Mouse (Mus musculus) erythroid progenitor cell, adult 5-6 weeks (primary cell): Measurements from ENCODE around the gene Cisd3. TPM values are rescaled to one million over a fixed set of nuclear protein-coding genes. Genes with fewer than 3 reads are reported as not detected.

Experiments
- ATAC-seq: replicated peaks from 2 replicates; pipeline ENCODE4 v1.8.0; 2016; ENCODE audit warnings: moderate number of reproducible peaks, mild to moderate bottlenecking, moderate TSS enrichment, inconsistent platforms; ENCODE audit not compliant: poor library complexity, low FRiP score, severe bottlenecking
- total RNA-seq, 2 experiments: library from RNA; stranded (forward) in 1 of 2; stranded (reverse) in 1 of 2; fragments of 150-400 nt in 1 of 2; fragments of 186-747, 209-891 nt in 1 of 2; gene quantifications; 2 replicates each; pipeline versions ENCODE4 v1.2.3 to v1.2.4; 2015 to 2017; ENCODE audit warnings: low replicate concordance in 2 of 2

Gene Cisd3
- total RNA-seq, 2 experiments from 2014 or later, result 6.3 TPM; not detected in 1

DNA sequence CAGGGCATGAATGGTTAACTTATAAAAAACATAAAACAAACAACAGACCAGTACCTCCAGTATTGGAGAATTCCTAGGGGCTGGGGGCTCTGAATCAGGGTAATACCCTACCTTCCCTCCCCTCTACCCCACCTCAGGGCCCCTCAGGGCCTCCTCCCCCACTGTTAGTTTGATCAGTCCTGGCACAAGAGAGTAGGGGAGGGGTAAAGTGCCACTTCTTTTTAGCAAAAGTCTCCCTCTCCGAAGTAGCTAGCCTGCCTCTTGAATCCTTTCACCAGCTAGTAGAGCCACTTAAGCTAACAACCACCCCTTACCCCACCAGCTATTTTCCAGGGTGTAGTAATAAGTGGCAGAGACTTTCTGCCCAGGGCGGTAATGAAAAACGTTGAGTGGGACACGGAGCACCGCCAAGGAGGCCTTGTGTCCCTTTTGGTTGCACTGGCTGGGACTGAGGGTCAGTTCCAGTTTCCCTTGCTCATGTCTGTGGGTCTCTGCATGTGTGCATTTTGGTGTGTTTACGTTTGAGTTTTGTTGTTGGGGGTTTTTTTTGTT, 3.0 kb upstream of the Cisd3 start:
- no peak for ATAC-seq

DNA sequence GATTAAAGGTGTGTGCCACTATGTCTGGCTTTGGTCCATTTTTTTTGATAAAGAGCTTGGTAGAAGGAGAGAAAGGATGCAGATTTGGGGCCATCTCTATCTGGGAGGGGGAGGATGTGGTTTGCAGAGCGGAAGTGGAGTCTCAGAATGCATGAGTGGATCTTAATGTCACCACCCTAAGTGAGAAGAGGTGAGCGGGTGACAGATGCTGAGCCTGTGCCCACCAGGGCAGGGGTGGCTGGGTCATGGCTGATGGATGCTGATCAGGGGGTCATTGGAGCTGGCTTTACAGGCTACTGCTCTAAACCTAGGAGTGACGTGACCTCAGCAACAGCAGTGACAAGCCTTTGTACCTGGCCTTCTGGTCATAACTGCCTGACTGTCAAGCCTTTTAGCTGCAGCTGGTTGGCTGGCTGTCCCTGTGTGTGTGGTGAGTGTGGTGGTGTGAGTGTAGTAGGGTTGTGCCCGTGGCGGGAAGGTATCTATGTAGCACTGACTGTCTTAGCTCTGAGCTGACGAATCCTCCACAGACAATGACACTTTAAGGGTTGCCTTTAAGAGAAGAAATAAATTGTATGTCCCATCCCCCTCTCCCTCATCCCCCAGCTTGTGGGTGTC, 1.5 kb upstream of the Cisd3 start:
- ATAC-seq, result no peak

DNA sequence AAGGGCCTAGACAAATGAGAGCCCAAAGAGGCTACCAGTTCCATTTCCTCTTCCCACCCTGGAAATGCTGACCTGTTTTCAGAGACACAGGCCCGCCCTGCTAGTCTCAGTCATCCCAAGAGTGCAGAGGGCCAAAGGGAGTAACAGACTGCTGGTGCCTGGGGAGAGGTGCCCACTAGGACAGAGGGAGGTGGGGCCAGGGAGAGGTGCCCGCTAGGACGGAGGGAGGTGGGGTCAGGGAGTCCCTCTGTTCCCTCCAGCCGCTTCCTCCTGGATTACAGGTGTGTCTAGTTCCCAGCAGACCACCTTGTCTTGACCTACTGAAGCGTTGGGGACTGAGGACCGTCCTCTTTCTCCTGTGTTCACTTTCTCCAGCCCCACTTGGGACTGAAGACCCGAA, 860 bp upstream of the Cisd3 start:
- ATAC-seq, result no peak

DNA sequence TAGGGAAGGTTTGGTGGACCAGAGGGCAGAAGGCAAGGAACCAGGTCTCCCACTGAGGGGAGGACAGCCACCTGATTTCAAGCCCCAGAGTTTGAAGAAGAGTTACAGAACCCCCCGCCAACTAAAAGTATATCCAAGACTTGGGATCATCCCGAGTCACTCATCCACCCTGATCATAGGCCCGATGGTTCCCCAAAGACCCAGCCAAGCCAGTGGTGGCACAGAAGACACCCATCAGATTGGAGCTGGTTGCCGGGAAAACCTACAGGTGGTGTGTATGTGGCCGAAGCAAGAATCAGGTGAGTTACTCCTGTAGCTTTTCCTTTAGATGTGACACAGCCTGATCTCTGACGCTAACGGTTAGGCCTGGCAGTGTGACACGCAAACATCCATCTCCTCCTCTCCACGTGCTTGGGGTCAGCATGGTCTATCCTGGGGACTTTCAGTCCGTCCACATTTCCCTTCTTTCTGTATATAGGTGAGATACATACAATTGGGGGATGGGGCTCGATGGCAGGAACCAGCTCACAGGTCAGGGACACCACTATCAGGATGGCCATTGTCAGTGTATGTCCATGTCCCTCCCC, 789 bp downstream of the Cisd3 start:
- ATAC-seq, result no peak

DNA sequence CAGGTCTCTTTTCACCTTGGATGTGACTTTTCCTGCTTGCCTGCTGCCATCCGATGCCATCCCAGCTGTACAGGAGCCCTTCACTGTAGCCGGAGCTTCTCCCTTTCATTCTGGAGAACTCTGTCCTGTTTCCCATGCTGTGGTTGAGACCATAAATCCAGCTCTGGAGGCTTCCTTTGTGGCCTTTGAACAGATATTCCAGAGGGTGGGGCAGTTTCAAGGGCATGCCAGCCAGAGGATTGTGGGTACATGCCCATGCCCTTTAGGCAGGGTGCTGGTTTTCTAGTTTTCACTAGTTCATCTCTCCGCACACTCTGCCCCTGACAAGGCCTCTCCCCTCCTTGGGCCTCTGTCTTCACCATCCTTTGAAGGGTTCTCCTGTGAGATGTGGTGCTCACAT, 1.4 kb downstream of the Cisd3 start:
- no peak for ATAC-seq

DNA sequence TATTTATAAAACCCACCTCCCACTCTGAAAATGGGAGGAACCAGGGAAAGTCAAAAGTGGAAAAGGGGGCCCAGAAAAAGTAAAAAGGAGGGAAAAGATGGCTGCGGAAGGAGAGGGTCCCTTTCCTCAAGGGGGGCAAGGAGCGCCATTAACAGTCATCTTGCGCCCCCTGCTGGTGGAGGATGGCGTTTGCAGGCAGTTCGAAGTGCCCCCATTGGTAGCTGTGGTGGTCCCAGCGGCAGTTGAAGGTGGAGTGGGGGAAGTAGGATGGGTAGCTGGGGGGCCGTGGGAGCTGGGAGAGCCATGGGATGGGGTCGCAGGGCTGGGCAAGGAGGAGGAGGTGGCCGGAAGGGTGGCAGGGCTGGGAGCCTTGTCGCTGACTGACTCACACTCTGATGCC, 4.2 kb downstream of the Cisd3 start:
- 0 out of 2 replicates have a peak, but pooled peaks have one; percentile 8 for ATAC-seq

DNA sequence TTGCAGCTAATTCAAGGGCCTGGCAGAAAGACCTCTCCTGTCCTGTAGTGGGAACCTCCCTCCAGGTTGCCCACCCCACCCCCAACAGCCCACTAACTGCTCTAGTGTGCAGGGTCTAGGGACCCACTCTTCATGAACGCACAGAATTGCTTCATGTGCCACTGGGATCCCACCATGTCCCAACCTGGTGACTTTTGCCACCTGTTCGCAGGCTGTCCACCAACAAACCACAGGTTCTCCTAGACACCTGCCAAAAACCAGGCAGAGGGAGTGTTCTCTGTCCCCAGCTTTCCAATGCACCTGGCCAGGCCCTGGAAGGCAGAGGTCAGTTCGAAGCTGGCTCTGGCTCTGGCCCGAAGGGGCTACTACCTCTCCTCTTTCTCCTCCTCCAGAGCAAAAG, 8.8 kb downstream of the Cisd3 start:
- ATAC-seq, result no peak

DNA sequence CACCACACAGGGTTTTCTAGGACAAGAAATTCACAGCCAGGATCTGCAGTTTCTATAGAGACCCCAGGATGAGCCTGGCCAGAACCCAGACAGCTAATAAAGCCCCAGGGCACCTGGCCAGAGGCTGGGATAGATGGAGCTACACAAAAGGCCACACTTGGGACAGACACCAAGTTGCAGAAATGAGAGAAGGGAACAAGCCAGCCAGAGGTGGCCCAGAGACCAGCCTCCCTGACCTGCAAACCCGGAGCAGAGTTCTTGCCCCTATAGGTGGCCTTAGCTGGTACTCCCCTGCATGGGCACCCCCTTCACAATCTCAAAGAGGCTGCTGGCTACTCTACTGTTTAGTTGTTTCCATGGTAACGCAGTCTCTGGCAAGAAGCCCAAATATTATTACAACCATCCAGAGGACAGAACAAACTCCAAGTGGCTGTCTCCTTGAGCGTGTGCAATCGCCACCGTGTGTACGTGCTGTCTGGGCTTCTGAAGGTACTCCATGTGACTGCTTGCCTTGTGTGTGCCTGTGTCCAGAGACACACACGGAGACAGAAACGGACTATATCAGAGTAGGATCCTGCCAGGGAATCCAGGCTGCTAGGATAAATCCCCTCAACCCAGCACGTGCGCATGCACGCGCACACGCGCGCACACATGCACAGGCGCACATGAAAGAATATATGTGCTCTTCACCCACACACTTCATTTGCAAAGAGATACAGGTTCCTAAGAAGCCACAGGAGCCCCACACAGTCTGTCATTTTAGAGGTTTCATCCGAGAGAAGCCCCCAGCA, 9.5 kb downstream of the Cisd3 start:
- no peak for ATAC-seq

DNA sequence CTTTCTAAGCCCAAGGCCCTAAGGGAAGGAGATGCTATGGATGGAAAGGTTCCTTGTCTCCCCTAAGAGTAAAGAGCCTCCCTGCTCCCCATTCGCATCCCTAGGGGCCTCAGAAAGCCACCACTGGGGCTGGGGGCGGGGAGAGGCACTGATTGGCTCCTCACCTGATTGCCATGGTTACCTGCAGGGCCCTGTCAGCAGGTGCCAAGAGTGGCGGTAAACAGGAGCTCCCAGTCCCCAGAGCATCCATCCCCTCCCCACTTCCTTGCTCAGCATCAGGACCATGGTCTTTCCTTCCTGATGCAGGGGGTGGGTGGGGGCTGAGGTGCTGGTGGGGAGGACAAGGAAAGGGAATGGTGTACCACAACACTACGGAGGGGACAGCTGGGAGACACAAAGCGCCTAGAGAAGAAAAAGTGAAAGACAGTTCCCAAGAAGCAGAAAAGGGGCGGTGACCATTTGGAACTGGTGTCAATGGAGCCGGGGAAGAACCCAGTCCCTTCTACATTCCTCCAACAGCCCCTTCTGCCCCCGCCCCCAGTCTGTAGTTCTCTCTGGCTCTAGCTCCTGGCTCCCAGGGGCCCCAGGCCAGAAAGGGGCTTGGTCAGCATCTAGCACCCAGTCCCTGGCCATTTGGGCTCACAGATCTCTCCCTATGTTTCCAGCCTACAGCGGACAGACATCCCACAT, 10.2 kb downstream of the Cisd3 start:
- no peak for ATAC-seq

DNA sequence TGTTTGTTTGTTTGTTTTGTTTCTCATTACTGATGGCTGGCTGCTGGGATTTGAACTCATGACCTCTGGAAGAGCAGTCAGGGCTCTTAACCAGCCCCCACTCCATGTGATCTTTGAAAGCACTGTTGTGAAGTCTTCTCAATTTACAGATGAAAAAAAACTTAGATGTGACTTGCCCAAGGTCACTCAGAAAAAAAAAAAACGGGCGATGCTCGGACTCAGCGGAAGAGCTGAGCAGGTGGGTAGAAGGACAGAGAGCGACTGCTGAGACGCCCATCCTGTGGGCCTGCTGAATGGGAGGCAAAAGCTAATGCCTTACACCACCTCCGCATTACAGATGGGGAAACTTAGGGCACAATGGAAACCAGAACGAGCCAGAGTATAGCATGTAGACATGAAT, 11.0 kb downstream of the Cisd3 start:
- no peak for ATAC-seq

DNA sequence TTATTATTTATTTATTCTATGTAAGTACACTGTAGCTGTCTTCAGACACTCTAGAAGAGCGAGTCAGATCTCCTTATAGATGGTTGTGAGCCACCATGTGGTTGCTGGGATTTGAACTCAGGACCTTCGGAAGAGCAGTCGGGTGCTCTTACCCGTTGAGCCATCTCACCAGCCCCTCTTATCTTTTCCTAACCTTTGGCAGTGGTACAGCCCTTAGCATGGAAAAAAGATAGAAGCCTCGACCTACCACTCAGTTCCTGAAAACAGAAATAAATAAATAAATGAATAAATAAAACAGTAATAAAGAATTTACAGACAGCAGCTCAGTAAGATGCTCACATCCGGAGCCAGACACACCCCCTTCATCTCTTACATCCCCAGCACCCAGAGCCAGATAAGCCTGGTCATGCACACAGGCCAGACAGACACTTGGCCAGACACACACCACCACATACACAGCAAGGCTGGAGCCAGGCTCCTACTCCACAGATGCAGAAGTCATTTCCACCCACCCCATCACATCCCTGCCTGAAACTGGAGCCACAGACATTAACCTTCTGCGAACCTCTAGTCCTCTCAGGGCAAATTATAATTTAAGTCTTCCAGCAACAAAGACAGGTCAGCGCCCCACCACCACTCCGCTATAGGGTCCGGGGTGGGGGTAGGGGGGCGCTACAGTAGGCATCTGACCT, 11.7 kb downstream of the Cisd3 start:
- no peak for ATAC-seq

DNA sequence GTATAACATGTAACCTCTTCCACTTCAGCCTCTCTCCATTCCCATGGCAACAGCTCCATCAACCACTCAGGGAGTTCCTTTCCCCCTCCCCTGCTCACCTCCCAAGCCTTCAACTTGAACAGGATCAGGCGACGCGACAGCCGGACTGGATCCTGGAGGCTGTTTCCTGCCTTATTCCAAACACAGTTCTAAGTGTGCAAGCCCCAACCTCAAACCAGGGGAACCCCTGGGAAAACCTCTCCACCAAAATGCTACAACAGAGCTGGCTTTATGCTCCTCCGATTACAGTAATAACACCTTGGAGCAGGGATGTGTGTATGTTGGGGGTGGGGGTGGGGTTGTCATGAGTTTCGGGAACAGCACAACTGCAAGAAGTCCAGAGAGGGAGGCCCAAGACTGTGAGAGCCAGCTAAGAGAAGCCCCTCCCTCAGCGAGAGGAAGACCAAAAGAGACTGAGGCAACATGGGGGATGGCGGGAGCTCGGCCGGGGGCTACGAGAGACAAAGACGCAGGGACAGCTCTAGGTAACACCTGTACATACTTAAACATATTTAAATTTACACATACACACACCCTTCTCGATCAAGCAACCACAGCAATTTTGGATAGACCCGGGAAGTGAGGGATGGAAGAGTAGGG, 12.4 kb downstream of the Cisd3 start:
- no peak for ATAC-seq

DNA sequence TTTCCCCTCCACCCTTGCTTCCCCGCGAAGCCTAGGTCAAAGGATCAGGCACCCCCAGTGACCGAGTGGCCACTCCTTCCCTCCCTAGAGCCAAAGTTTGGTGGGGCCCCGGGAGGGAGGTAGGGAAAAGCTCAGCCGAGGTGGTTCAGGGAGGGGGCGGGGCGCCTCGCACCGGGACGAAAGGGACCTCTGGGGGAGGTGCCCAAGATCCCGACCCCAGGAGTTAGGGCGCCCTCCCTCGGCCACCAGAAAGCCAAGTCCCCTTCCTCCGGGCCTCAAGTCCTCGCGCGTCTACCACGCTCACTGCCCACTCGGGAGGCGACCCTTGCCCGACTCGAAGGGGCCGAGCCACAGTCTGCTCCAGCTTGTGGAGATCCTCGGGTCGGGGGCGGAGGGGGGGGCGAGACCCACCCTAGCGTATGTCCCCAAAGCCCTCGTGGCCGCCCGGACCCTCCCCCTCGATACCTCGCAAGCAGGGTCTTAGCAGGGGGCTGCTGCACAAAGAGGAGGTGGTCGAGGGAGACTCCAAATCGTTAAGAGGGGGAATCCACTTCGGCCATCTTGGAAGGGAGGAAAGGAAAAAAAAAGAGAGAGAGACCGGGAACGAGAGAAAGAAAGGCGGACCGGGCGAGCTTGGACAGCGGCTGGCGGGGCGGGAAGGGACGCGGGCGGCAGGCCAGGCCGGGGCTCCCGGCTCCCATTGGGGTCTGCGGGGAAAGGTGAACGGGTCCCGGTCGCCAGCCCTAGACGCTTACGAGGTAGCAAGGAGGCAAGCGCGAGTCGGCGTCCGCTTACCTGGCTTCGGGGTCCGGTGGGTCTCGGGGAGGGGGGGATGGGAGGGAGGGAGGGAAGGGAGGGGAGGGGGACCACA, 13.3 kb downstream of the Cisd3 start:
- ATAC-seq, result no peak

DNA sequence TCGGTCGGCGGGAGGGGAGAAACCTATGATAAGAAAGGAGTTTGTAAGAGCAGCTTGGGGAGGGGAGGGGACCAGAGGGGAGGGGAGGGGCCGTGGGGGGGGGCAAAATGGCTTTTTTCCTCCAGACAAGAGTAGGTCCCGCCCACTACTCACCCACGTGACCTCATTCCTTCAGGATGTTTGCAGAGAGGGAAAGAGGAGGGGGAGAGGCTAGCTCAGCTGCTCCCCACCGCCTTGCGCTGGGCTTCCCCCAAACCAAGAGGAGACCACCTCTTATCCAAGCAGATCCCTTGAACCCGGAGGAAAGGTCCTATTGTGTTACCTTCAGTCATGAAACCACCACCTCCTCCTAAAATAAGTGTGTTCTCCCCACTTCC, 14.0 kb downstream of the Cisd3 start:
- no peak for ATAC-seq

DNA sequence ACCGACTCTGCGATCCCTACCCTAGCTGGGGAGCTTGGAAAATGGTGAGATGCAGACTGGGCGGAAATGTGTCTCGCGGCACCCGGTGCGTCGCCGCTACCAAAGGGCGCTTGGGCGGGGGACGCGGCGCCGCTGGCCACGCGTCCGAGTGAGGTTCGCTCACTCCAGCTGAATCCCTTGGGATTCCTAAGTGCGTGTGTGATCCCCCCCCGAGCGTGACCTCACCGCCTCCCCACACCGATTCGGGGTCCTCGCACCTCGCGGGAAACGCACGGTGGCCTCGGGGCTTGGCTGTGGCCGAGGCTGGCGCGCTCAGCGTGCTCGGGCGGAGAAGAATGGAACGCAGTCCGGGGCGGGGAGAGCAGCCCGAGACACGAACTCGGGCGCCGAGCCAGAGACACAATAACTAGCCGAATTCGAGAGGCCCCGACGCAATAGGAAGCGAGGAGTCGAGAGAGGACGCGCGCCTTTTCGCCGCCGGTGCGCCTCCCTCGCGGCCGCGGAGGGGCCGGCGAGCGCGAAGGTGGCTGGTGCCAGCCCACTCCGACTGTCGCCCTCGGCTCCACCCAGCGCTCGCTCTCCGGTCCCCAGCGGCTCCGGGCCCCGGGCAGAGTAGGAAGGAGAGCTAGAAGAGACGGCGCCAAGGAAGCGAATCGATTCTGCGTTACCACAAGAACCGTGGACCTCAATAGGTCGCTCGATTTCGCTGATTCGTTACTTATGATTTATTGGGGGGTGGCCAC, 14.5 kb downstream of the Cisd3 start, which contains the start of gene Pcgf2:
Gene Pcgf2, minus strand, starts transcription at position 495 of the 743 bp plus-strand sequence.
- no peak for ATAC-seq

DNA sequence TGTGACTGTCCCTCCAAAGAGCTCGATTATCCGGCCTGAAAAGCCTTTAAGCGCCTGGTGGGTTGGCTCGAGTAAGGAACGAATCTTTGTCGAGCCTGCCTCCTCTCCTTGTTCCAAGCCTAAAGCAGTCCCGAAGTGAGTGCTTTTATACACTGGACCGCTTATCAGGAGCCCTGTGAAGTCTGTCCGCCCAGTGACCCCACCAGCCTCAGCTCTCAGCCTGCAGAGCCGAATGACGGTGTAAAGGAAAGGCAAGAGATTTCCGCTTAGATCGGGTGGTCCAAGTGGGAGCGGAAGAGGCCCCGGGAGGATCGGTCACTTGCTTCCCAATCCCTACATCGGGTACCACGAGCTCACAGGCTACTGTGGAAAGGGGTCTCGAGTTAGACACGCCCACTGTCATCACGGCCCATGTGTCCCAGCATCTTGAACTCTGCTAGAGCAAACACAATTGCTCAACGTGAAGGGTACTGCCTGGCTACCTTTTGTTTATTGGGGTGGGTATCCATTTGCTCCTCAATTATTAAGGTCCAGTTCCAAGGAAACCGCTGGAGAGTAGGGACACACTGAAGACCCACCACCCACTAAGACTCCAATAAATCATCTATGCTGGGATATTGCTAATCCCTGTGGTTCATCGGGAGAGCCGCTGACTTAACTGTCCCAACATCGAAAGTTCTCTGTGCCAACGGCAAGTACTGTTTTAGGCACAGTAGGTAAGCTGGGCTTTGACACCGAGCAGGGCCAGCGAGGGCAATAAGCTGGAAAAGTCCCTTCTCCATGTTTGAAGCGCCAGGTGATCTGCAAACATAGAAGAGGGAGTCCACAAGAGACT, 15.3 kb downstream of the Cisd3 start:
- no peak for ATAC-seq
